Mouse (Mus musculus) NIH3T3 (cell line): Measurements from ENCODE around the gene Parva.
A peak's percentile ranks its signal among the peaks of the same experiment; 100 is the strongest.

Experiments
- DNase-seq: peaks from one replicate; pipeline ENCODE4 v3.0.0-alpha.2; 2012; ENCODE audit warnings: low read depth

Gene Parva

GRCm38 (mm10) chr7:112603496-112604170, 176.3 kb downstream of the Parva start:
- DNase-seq, result peak; percentile 48

GRCm38 (mm10) chr7:112604209-112604608, 176.9 kb downstream of the Parva start:
- DNase-seq, result no peak

GRCm38 (mm10) chr7:112614046-112614790, 186.9 kb downstream of the Parva start:
- no peak for DNase-seq

- peak; percentile 86 for DNase-seq
These were observed 187.7 kb downstream of the Parva start for GRCm38 (mm10) chr7:112614791-112615668.

GRCm38 (mm10) chr7:112620322-112621179, 193.2 kb downstream of the Parva start:
- peak; percentile 88 for DNase-seq

GRCm38 (mm10) chr7:112627481-112627880, 200.2 kb downstream of the Parva start:
- peak; percentile 93 for DNase-seq

- no peak for DNase-seq
These were observed 207.4 kb downstream of the Parva start for GRCm38 (mm10) chr7:112634505-112635213.

- DNase-seq, result no peak
These were observed 208.6 kb downstream of the Parva start for GRCm38 (mm10) chr7:112635936-112636335.
